Mouse (Mus musculus) forelimb bud, embryonic 11.5 days (tissue): ENCODE data around the gene Lhx3.
A peak's percentile ranks its signal among the peaks of the same experiment; 100 is the strongest.

Experiments
- DNase-seq: peaks from one replicate; pipeline ENCODE4 v3.0.0-alpha.2; 2012; ENCODE audit warnings: low read depth, low spot score

Gene Lhx3

GRCm38 (mm10) chr2:26208126-26208789 lies at the start of gene Lhx3:
Gene Lhx3, minus strand, starts transcription at chr2:26208289.
- DNase-seq = peak; percentile 93

- DNase-seq = no peak
Measured at GRCm38 (mm10) chr2:26257315-26258096, 49.4 kb upstream of the Lhx3 start.

DNA sequence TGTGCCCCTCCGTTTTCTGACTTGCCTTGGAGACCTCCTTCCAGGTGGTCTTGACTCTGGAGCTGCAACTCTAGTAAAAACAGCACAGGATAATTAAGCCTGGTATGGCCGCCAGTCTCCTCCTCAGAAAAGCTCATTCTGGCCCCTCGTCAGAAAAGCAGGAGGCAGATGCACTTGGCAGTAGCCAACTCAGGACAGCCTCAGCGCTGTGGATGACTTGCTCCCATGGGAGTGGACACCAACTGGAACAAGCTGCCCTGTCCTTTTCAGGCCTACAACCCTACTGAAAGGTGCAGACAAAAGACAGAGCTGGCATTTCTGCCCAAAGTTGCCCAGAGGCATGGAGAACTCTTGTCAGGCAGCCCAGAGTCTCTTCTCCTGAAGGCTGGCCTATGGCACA lies 46.7 kb upstream of the Lhx3 start:
- no peak for DNase-seq

GRCm38 (mm10) chr2:26252514-26253206 lies 44.6 kb upstream of the Lhx3 start:
- DNase-seq = no peak

GRCm38 (mm10) chr2:26247531-26247930 lies 39.4 kb upstream of the Lhx3 start:
- no peak for DNase-seq

GRCm38 (mm10) chr2:26240841-26241240 lies 32.8 kb upstream of the Lhx3 start:
- no peak for DNase-seq

- no peak for DNase-seq
Measured at GRCm38 (mm10) chr2:26240330-26240729, 32.2 kb upstream of the Lhx3 start.

GRCm38 (mm10) chr2:26237290-26237782 lies 29.2 kb upstream of the Lhx3 start, which contains the start of gene Qsox2:
Gene Qsox2, minus strand, starts transcription at chr2:26237525.
- DNase-seq = peak; percentile 93

GRCm38 (mm10) chr2:26236681-26237289 lies 28.7 kb upstream of the Lhx3 start:
- no peak for DNase-seq

GRCm38 (mm10) chr2:26234771-26235170 lies 26.7 kb upstream of the Lhx3 start:
- DNase-seq = no peak

DNA sequence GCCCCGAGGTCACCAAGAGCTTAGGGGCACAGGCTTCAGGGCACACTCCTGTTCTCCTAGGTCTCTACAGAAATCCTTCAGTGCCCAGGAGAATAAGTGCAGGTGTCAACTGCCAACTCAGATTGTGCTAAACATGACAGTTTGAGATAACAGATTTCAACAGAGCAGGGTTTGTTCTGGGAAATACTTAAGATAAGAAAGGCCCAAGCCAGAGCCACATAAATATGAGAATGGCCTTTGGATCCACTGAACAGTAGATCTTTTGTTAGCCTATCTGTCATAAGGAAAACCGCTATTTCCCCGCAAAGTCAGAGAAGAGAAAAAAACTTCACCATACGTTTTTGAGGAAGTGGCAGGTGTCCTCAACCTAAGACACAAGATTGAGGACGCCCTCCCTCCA lies 26.2 kb upstream of the Lhx3 start:
- DNase-seq = no peak

DNA sequence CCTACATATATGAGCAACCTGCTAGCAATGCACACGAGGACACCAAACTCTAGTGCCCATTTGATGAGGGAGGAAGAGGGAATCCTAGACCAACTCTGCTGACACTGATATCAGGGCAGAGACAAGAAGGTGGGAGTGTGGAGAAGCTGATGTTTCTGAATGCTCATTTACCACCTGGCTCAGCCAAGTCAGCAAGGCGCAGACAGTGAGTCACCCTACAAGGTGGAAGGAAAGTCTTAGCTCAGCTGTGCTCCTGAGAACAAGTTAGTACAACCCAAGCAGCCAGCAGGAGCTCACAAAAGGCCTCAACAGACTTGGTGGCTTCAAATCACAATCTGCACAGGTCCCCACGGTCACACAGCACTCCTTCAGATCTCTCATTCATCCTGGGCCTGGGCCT lies 23.3 kb upstream of the Lhx3 start:
- no peak for DNase-seq

DNA sequence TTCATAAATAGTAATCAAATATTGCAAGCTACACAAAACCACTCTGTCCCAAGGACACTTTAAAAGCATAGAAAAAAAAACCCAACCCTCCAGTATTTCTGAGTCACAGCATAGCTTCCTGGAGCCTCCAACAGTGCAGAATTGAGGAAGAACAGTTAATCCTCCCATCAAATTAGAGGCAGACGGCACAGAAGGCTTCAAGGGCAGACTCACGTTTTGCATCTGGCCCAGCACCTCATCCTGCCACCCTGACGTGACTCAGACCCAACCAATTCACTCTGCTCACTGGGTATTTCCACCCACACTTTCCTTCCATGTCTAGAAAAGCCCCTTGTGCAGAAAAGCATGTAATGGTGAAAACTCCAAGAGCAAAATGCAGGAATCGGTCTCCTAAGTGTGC lies 22.2 kb upstream of the Lhx3 start:
- no peak for DNase-seq

GRCm38 (mm10) chr2:26227788-26228187 lies 19.7 kb upstream of the Lhx3 start:
- peak; percentile 75 for DNase-seq

DNA sequence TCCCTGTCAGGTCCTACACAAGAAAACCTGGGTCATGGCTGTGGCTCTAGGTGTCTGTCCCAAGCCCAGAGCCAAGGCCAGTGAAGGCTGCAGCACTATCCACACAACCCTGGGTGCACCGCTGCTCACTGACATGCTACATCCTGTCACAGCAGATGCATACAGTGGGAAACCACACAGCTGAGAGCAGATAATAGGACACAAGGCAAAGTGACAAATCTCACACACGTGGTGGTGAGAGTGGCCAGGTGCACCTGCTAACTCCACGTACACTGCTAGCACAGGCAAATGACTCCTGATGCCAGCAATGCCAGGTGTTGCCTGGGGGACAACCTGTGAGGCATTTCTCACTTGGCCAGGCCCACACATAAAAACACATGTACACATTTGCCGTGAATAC lies 17.2 kb upstream of the Lhx3 start:
- DNase-seq = no peak

GRCm38 (mm10) chr2:26223961-26224360 lies 15.9 kb upstream of the Lhx3 start:
- DNase-seq = no peak

DNA sequence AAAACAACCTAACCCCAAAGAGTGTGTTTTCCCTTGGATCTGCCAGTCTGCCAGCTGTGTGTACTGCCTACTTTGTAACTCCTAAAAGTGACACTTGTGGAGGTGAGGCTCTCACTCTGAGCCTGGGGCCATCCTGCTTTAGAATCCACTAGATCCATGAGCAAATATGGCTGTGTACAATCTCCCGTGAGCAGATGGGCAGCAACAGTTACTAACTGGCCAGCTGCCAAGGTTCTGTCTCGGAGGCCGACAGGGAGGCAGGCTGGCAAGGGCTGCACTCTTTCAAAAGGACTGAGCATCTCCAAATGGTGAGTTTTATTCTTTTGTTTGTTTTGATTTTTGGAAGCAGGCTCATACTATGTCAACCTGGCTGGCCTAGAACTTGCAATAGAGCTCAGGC lies 6.4 kb upstream of the Lhx3 start:
- DNase-seq = no peak

- DNase-seq = no peak
Measured at GRCm38 (mm10) chr2:26209566-26209965, 1.5 kb upstream of the Lhx3 start.

GRCm38 (mm10) chr2:26207559-26207958 lies 530 bp downstream of the Lhx3 start:
- DNase-seq = no peak

DNA sequence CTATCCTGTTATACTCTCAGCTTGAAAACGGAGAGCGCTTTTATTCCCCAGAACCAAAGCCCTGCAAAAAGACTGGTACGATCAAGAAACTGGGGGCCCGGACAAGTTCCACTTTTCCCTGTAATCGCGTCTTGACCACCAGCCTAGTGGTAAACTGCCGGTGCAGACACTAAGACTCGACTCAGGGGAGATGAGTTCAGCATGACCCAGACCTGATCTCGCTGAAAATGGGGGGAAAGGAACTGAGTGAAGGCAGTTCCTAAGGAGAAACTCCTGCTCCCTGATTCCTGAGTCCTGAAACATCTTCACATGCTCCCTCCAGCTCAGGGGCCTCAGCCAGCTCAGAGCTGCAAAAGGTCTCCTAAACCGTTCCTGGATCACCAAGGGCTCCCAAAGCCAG lies 2.3 kb downstream of the Lhx3 start:
- no peak for DNase-seq

- peak; percentile 73 for DNase-seq
Measured at GRCm38 (mm10) chr2:26205126-26205525, 3.0 kb downstream of the Lhx3 start.
